Mouse (Mus musculus) cortical plate, adult 2 months (tissue): ENCODE measurements around the gene Pold3. TPM values are rescaled to one million over a fixed set of nuclear protein-coding genes. Genes with fewer than 3 reads are reported as not detected.

Experiments used
- H3K27ac ChIP-seq: fragments of 200-500 bp; 2 replicates; pipeline ENCODE4 v1.5.1; 2012; ENCODE audit warnings: low read length, control low read depth, inconsistent platforms; ENCODE audit not compliant: insufficient read depth
- H3K4me1 ChIP-seq: fragments of 200-500 bp; 2 replicates; pipeline ENCODE4 v1.6.1; 2011; ENCODE audit warnings: low read length; ENCODE audit not compliant: control insufficient read depth, insufficient read depth
- H3K4me3 ChIP-seq: fragments of 200-500 bp; 2 replicates; pipeline ENCODE4 v1.5.1; 2011; ENCODE audit warnings: mild to moderate bottlenecking, low read length, control low read depth; ENCODE audit not compliant: insufficient read depth
- CTCF ChIP-seq: fragments of 200-500 bp; IDR thresholded peaks from 2 replicates; pipeline ENCODE4 v1.5.1; 2011; ENCODE audit warnings: mild to moderate bottlenecking, control low read depth, low read length; ENCODE audit not compliant: insufficient read depth; ENCODE audit errors: extremely low read depth
- POLR2A ChIP-seq: fragments of 200-500 bp; IDR thresholded peaks from 2 replicates; pipeline ENCODE4 v1.6.1; 2011; ENCODE audit warnings: mild to moderate bottlenecking, low read length, control low read depth; ENCODE audit not compliant: insufficient read depth; ENCODE audit errors: extremely low read depth
- polyA plus RNA-seq: library from polyadenylated mRNA; depleted of rRNA; stranded (reverse); fragments of >200 nt; gene quantifications from 2 replicates; pipeline ENCODE4 v1.2.3, GENCODE M21; 2012; rRNA removed

Pold3 gene
- polyA plus RNA-seq, 1 experiment = 31.2 TPM

- Histone ChIP-seq H3K4me3 (no peak overlapping the region), H3K4me1 (no peaks in the 10 kb centered on the region), H3K27ac (no peak overlapping the region)
- TF ChIP-seq POLR2A (no peak), CTCF (no peak)
Measured at GRCm38 (mm10) chr7:100042120-100042519, 79.2 kb downstream of the Pold3 start.

- H3K27ac ChIP-seq = no peak overlapping the region
- no peak overlapping the region for H3K4me3 ChIP-seq
- H3K4me1 ChIP-seq = no peaks in the 10 kb centered on the region
- TF ChIP-seq POLR2A (no peak), CTCF (no peak)
Measured at GRCm38 (mm10) chr7:100036495-100036894, 84.9 kb downstream of the Pold3 start.

GRCm38 (mm10) chr7:100036050-100036449, 85.3 kb downstream of the Pold3 start:
- Histone ChIP-seq H3K4me1 (no peaks in the 10 kb centered on the region), H3K4me3 (no peak overlapping the region), H3K27ac (no peak overlapping the region)
- no peak for TF ChIP-seq POLR2A
- no peak for TF ChIP-seq CTCF

- Histone ChIP-seq H3K27ac (no peak overlapping the region), H3K4me1 (no peaks in the 10 kb centered on the region), H3K4me3 (no peak overlapping the region)
- TF ChIP-seq CTCF (no peak), POLR2A (no peak)
Measured at GRCm38 (mm10) chr7:100034815-100035463, 86.4 kb downstream of the Pold3 start.

DNA sequence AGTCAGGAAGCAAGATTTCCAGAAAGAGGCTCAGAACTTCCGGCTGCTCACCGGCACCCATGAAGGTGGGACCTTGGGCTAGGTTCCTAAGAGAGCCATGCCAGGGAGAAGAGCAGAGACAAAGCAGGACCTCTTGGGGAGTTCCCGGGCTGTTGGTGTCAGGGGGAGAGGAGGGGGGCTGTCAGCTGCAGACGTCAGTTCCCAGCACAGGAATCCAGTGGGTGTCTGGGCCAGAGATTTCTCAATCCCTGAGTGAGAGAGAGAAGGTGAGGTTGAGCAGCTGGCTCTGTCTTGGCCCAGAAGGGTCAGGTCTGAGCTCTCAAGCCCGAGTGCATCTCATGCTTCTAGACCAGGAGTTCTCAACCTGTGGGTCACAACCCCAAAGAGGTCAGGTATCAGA, 87.7 kb downstream of the Pold3 start:
- Histone ChIP-seq H3K4me3 (no peak overlapping the region), H3K27ac (no peak overlapping the region), H3K4me1 (no peaks in the 10 kb centered on the region)
- TF ChIP-seq CTCF = no peak
- TF ChIP-seq POLR2A = no peak

Other genes starting within 250 kb of the Pold3 start
- 23.7 TPM in 2 replicates for gene Rnf169, start 141.1 kb downstream of the Pold3 start, polyA plus RNA-seq
- 0.61 and 0.68 TPM in 2 replicates for gene Chrdl2, start 115.4 kb downstream of the Pold3 start, polyA plus RNA-seq
- 7.8 and 8.9 TPM in 2 replicates for gene Lipt2, start 37.7 kb upstream of the Pold3 start, polyA plus RNA-seq
- 0.44 and 0.57 TPM in 2 replicates for gene Kcne3, start 54.9 kb upstream of the Pold3 start, polyA plus RNA-seq
- 91.0 and 97.7 TPM in 2 replicates for gene Pgm2l1, start 105.8 kb upstream of the Pold3 start, polyA plus RNA-seq
- gene P4ha3, start 164.0 kb upstream of the Pold3 start, polyA plus RNA-seq = 3.1 and 3.7 TPM in 2 replicates